Mouse (Mus musculus) retina, postnatal 1 day (tissue): Measurements from ENCODE around the gene Ggt5.

Experiments used
- DNase-seq: peaks from one replicate; pipeline ENCODE4 v3.0.0-alpha.2; 2012

Ggt5 gene

GRCm38 (mm10) chr10:75657772-75658171 is 68.6 kb downstream of the Ggt5 start:
- DNase-seq, result no peak

- DNase-seq, result no peak
Measured at GRCm38 (mm10) chr10:75661381-75661780, 72.2 kb downstream of the Ggt5 start.

DNA sequence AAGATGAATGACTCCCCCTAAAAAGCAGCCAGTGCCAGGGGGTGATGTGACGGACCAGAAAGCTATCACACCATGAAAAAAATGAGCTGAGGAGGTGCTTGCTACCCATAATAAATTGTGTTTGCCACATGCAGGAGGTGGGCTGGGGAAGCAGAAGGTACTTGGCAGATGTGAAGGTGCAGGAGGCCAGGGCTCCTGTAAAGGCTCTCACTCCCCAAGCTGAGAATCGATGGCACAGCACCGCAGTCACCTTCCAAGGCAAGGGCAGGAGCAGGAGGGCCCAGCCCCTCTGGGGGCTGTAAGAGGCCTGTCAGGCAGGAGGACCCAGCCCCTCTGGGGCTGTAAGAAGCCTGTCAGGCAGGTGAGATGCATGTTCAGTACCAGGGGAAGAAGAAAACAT is 72.7 kb downstream of the Ggt5 start:
- no peak for DNase-seq

- DNase-seq, result no peak
Measured at GRCm38 (mm10) chr10:75662575-75662974, 73.4 kb downstream of the Ggt5 start.

DNA sequence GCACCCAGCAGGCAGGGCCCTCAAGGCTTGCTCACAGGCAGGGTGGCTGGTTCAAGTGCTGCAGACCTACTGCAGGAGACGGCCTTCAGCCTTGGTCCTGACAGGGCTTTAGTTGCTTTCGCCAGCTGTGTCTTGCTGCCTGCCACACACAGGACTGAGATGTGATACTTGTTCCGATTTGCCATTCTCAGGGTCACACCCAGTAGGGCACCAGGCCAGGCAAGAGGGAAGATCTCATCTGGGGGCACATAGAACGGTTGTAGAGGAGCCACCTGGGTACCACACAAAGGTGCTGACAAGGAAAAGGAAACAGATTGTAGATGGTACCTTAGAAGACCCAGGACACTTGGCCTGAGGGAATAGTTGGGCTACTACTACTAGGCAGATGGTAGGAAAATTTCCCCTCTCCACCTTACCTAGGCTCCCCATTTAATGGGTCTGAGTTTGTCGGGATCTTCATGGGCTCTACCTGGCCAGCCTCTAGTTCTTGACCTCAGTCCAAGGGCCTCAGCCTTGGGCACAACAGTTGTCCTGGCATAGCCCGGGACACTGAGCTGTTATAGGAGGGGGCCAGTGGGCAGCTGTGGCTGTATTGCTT is 75.6 kb downstream of the Ggt5 start:
- DNase-seq, result no peak

GRCm38 (mm10) chr10:75666451-75667030 is 77.4 kb downstream of the Ggt5 start:
- peak; percentile 16 for DNase-seq
